Mouse (Mus musculus) retina, embryonic 14.5 days (tissue): ENCODE measurements at regions not wholly inside any gene's neighbourhood (a gene's known extent, or its start where the extent isn't known, plus 50 kb on each side); places are given as distances from the start of the nearest gene placed in this dataset.

ENCODE experiments used
- DNase-seq: peaks from one replicate; pipeline ENCODE4 v3.0.0-alpha.2; 2015; ENCODE audit warnings: low spot score

DNA sequence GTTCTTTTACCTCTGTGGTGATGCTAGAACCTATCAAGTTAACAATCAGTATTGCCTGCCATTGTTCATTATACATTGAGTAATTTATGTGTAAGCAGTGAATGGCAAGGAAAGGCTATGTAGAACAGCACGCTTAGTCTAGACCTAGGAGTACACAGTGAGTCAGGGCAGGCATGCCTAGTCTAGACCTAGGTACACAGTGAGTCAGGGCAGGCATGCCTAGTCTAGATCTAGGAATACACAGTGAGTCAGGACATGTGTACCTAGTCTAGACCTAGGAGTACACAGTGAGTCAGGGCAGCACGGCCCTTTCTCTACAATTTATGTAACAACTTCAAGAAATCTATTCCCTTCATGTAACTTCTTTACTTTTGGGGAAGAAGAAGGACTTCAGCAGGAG lies 347.2 kb downstream of the Tmem232 start:
- no peak for DNase-seq

DNA sequence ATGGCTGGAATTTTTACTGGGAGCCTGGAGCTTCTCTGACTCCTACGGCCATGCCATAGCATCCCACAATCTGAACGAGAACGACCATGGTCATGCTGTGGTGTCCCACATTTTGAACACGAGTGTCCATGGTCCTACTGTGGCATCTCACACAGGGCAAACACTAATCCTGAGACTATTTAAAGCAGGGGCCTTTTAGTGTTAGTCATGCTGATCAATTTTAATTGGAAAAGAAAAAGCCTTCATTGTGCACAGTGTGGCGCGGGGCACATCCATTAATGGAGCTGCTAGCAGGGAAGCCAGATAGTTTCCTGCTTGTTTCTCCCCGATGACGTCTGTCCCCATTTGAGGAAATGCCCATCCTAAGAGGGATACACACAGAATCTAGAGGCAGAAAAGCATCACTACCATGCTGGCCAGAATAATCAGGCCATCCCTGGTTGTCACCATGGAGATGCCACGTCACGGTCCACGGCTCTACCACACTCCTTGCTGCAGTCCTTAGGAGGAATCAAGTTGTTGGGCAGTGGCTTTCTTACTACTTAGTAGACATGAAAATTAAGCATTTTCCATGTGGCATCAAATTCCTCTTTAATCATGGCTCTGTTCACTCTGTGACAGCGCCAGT lies 348.0 kb downstream of the Tmem232 start:
- DNase-seq: no peak

DNA sequence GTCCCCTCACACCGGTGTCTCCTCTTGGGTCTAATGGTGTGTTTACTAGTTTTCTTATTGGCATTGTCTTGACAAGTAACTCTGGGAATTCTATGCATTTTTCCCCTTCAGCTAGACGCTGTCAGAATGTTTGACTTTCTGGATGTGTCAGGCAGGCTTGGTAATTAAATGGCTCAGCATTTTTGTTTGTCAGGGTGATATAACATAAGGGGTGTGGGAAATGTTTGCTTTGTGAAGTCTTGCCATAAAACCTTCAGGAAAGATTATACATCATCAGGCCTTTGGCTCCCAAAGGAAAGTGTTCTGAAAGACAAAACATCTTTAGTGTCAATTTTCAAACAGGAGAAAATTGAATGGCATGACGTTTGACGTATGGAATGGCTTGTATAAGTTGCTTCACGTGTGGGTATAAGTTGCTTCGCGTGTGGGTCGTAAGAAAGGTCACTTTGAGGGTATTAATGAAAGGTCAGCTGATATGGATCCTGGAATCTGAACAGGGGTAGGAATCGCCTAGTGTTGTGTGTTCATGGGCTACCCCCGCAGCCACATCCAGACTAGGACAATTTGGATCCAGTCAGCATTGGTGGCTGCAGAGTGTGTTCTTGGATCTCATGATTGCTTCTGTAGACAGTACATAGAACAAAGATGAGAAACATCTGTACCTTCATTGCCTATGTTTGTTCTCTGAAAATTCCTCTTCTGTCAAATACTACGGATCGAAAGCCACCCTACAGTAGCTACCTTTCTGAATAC lies 349.6 kb downstream of the Tmem232 start:
- DNase-seq: no peak

GRCm38 (mm10) chr17:65181164-65181563 lies 345.3 kb upstream of the 4930583I09Rik start:
- no peak for DNase-seq

- no peak for DNase-seq
These were observed 339.9 kb upstream of the 4930583I09Rik start for GRCm38 (mm10) chr17:65175770-65176169.

DNA sequence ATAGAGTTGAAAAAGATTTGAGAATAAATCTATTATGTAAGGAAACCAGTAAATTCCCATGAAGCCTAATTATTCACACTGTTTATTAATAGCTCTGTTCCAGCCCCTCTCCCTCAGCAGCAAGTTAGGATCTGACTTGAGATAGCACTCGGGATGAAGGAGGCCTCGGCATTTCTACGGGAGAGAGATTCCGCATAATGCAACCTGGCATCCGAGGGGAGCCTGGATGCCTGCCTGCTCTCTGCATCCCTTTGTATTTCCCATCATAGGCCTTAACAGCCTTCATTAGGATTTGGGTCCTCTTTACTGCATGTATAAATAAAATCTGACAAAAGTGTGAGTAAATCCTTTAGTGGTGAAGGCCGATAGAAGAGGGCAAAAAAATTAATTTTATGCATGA lies 338.2 kb upstream of the 4930583I09Rik start:
- DNase-seq: no peak

DNA sequence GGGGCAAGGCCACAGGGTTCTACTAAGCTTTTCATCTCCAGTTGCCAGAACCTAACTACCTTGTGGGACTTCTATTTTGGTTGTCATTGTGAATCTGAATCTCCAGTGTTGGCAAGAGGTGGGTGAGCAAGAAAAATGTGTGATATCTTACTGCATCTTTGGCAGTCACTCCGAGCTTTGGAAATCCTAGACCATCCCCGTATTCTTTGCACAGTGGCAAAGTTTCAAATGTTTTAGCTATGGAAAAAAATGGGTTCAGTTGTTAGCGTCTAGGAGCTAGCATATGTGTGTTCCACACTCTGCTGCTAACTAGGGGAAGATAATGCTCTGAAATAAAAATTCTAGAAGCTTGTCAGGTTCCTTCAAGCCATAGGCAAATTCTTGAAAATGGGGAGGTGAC lies 337.4 kb upstream of the 4930583I09Rik start:
- no peak for DNase-seq

DNA sequence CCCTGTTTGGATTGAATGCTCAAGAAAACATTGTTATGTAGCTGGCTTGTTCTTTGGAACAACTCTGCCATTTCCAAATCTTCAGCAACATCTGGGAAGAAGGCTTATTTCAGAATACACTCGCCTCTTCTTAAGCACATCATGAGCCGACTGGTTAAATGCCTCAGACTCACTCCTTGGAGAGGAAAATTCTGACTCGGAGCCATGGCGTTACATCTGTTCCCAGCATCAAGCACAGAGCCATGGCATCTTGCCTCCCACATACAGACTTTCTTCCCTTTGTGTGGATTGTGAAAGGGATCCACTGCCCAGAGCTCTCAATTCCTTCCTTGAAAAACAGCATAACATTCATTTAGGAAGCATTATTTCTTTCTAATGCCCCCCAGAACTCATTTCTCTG lies 334.8 kb upstream of the 4930583I09Rik start:
- no peak for DNase-seq

GRCm38 (mm10) chr17:65169981-65170617 lies 334.2 kb upstream of the 4930583I09Rik start:
- peak; percentile 29 for DNase-seq

GRCm38 (mm10) chr17:65146376-65146775 lies 310.5 kb upstream of the 4930583I09Rik start:
- no peak for DNase-seq

DNA sequence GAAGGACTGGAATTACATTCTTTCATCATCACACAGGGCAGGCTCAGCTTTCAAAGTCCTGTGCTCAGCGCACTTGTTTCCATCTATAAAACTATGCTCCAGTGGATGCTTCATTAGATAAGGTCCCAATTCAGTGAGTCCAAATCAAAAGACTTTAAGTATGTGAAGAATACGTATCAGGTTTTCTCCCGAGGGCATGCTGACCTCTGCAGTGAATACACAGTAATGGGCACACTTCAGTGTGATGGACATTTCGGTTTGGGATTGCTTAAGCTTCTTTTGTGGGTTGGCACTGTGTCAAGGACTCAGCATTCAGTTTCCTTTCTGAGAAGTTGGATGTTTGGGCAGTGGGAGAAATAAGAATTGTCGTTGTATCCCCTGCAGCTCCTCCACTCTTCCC lies 278.8 kb upstream of the 4930583I09Rik start:
- DNase-seq: no peak

DNA sequence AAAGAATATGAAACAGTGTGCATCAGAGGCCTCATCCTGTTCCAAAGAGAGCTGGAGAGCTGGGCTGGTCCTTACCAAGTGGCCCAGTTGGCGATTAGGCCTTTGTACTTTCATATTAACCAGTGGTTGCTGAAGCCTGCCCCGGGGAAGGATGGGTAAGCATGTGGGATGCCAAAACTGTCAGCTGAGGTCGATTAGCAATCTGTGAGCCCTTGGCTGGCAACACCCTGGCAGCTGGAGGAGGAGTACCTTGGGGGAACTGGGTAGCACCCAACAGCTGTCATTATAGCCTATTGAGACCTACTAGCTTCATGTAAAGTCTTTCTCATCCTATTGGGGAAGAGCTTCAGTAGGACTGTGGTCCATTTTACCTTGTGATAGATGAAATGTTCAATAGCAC lies 277.2 kb upstream of the 4930583I09Rik start:
- no peak for DNase-seq

- no peak for DNase-seq
These were observed 269.8 kb upstream of the 4930583I09Rik start for GRCm38 (mm10) chr17:65105622-65106021.

DNA sequence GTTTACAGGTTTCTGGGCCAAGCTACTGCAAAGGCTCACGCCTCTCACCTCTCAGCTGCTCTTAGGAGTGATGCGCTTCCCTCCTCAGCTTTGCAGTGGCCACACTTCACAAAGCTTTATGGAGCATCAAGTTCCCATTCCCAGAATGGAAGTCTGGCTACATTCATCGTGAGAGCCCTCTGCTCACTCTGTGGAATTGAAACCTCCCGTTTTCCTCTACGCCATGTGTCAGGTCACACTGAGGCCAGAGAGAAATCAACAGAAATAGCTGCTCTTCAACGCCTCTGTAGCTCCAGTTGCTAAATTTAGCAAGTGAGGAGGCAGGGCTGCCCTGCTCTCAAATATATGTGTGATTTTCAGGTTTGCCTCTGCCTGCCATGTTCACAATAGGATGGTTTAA lies 265.3 kb upstream of the 4930583I09Rik start:
- DNase-seq: no peak

- DNase-seq: no peak
These were observed 246.4 kb upstream of the 4930583I09Rik start for GRCm38 (mm10) chr17:65082249-65082648.

DNA sequence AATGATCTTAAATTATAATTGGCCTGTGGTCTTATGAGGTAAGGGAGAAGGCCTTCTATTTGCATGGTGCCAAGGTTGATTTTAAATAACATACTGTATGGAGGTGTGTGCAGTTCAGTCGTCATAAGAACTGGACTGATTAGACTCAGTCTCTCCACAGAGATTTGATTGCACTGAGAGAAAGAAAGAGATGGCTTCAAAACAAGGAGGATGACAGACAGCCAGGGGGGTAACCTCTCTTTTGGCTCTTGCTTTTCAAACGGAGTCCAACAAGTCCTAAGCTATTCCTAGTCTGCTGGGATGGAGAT lies 245.9 kb upstream of the 4930583I09Rik start:
- DNase-seq: no peak

- DNase-seq: no peak
These were observed 245.4 kb upstream of the 4930583I09Rik start for GRCm38 (mm10) chr17:65081072-65081778.

GRCm38 (mm10) chr17:65074878-65075277 lies 239.0 kb upstream of the 4930583I09Rik start:
- no peak for DNase-seq

DNA sequence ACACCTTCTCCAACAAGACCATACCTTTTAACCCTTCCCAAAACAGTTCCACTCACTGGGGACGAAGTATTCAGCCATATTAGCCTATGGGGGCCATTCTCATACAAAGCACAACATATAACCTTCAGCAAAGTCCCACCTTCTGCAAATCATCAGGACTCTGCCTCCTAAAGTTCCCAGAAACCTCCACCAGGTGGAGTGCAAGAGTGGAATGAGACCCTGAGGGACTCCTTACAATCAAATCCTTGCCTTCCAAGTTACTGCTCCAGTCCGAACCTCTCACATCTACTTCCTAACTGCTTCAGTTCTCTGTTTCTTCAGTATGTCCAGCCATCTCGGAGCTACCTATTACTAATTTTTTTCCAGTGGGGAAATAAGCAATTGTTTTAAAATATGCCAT lies 235.2 kb upstream of the 4930583I09Rik start:
- DNase-seq: peak; percentile 55

DNA sequence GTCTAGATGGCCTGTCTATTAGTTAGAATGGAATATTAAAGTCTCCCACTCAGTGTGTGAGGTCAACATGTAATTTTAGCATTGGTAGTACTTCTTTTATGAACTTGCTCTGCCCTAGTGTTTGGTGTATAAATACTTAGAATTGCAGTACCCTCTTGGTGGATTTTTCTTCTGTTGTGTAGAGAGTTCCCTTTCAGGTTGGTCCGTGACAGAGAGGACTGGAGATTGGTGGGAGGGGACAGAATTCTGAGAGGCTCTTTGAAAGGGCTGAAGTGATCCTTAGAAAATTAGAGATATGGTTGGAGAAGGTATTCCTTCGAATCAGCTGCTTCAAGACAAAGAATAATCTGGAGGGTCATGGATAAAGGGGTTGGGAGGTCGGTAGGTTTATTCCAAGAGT lies 230.3 kb upstream of the 4930583I09Rik start:
- DNase-seq: no peak

DNA sequence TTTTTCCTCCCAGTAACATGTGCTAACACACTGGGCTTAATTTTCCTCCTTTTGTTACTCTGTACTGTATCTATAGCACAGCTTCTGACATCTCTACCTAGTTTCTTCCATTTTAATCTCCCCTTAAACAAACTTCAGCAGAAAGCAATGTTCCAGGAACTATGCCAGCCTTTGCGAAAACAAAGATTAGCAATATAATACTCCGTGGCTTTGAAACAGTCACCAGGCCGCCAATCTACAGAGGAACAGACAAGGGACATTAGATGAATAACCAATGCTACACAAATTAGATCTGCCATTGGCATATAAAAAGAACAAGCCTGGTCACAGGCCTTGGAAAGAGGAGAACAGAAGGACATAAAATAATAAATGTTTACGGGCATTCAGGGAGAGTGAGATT lies 220.2 kb upstream of the 4930583I09Rik start:
- no peak for DNase-seq

- DNase-seq: peak; percentile 12
These were observed 214.1 kb upstream of the 4930583I09Rik start for GRCm38 (mm10) chr17:65049860-65050482.
